Mouse (Mus musculus) bone marrow macrophage, adult 2 months (primary cell): ENCODE data around the gene Lamc3.

Experiments used
- CTCF ChIP-seq: IDR thresholded peaks from 2 replicates; pipeline ENCODE4 v1.5.1; 2012; ENCODE audit warnings: low read depth, mild to moderate bottlenecking, low read length, moderate library complexity
- POLR2A ChIP-seq: IDR thresholded peaks from 2 replicates; pipeline ENCODE4 v1.6.1; 2012; ENCODE audit warnings: mild to moderate bottlenecking, low read depth, low read length, borderline replicate concordance

DNA sequence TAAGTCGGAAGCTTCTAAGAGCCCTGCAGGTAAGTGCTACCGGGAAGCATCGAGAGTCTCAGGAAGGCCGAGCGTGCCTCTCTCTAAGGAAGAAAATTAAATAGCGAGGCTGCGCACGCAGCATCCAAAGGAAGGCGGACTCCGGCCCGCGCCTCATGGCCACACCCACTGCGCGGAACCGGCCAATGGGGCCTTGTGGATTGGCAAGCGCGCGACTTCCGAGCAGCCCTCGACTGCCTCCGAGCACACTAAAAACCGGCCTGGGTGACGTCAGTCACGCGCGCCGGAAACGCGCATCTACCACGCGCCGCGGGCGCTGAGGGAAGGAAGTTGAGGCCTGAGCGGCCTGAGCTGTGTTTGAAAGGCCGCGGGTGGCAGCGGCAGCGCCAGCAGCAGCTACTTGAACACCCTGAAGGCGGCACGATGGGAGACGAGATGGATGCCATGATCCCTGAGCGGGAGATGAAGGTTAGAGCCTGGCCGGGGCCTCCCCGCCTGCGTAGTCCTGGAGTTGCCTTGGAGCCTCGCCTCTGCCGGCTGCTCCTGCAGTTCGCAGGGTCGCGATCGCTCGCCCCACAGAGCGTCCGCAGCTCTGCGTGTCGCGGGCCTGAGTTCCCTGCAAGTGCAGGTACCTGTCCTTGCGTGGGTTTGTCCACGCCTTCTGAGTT lies 87.2 kb downstream of the Lamc3 start, which contains the start of gene Nup214:
- TF ChIP-seq POLR2A (peak; percentile 38; the same call in 1 of the 2 replicates), CTCF (no peak)
